Mouse (Mus musculus) liver, embryonic 11.5 days (tissue): Measurements from ENCODE around the gene Bhlhe23. TPM values are rescaled to one million over a fixed set of nuclear protein-coding genes. Genes with fewer than 3 reads are reported as not detected.
A peak's percentile ranks its signal among the peaks of the same experiment; 100 is the strongest.

Experiments
- ATAC-seq: fragments of 200-750 bp; cut with Nextera tagmentation; replicated peaks from 2 replicates; pipeline ENCODE4 v1.8.0; 2017; ENCODE audit warnings: moderate number of reproducible peaks, mild to moderate bottlenecking, moderate TSS enrichment, moderate library complexity; ENCODE audit not compliant: low FRiP score
- DNase-seq: peaks from one replicate; pipeline ENCODE4 v3.0.0-alpha.2; 2017; ENCODE audit warnings: low spot score
- H3K27ac ChIP-seq: fragments of 300-500 bp; sonication (generic); 2 replicates; pipeline ENCODE4 v1.5.1; 2014; ENCODE audit warnings: mild to moderate bottlenecking, low read depth, low read length, control low read depth
- H3K27me3 ChIP-seq: fragments of 300-500 bp; sonication (generic); replicated peaks from 2 replicates; pipeline ENCODE4 v1.6.1; 2014; ENCODE audit warnings: low read length, mixed read lengths; ENCODE audit not compliant: control insufficient read depth, insufficient read depth
- H3K36me3 ChIP-seq: fragments of 300-500 bp; sonication (generic); 2 replicates; pipeline ENCODE4 v1.6.1; 2014; ENCODE audit warnings: mild to moderate bottlenecking, low read length, moderate library complexity, mixed read lengths; ENCODE audit not compliant: control insufficient read depth, insufficient read depth
- H3K4me1 ChIP-seq: fragments of 300-500 bp; sonication (generic); replicated peaks from 2 replicates; pipeline ENCODE4 v1.6.1; 2014; ENCODE audit warnings: low read length, mixed read lengths; ENCODE audit not compliant: control insufficient read depth, insufficient read depth
- H3K4me2 ChIP-seq: fragments of 300-500 bp; sonication (generic); 2 replicates; pipeline ENCODE4 v1.6.1; 2014; ENCODE audit warnings: mild to moderate bottlenecking, control low read depth, moderate library complexity
- H3K4me3 ChIP-seq: fragments of 300-500 bp; sonication (generic); 2 replicates; pipeline ENCODE4 v1.5.1; 2014; ENCODE audit warnings: low read depth, low read length, control low read depth
- H3K9ac ChIP-seq: fragments of 300-500 bp; sonication (generic); 2 replicates; pipeline ENCODE4 v1.6.1; 2014; ENCODE audit warnings: low read depth, low read length, control low read depth
- H3K9me3 ChIP-seq: fragments of 300-500 bp; sonication (generic); 2 replicates; pipeline ENCODE4 v1.6.1; 2016; ENCODE audit warnings: low read length, inconsistent platforms, mixed read lengths; ENCODE audit not compliant: control insufficient read depth
- WGBS: fragments of 180-500 bp; shearing (Covaris S2); extraction: QIAGEN DNeasy Blood & Tissue Kit; methylation state at CpG from one replicate; pipeline ENCODE4 v1.1.7; 2014; 5-methylcytosine and 5-hydroxymethylcytosine counted together
- polyA plus RNA-seq: library from polyadenylated mRNA; unstranded; fragments of >200 nt; fragmentation: Nextera tagmentation; extraction: Ambion mirVana; gene quantifications from 2 replicates; pipeline ENCODE4 v1.2.1, GENCODE M21; 2014

The Bhlhe23 gene
- polyA plus RNA-seq, 1 experiment from 2014 or later = not detected

DNA sequence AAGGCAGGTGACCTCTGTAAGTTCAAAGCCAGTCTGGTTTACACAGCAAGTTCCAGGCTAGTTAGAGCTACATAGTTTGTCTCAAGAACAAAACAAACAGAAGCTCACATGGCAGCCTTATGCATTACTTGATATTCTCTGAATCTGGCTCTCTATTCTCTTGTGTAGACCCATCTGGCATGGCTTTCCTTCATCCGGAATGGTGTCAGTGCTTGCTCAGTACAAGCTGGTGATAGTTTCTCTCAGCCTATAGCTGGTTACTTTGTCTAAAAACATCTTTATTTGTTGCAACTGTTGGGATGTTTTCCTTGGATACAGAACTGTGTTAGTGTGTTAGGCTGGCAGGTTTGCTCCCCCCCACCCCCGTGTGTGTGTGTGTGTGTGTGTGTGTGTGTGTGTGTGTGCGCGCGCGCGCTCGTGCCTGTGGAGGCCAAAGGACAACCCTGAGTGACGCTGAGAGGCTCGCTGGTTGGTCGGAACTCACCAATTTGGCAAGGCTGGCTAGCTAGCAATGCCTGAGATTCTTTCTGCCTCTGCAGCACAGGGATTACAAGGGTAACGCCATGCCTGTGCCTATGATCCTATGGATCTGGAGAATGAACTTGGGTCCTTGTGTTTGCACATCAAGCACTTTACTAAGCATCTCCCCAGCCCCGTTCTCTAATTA is 11.0 kb upstream of the Bhlhe23 start:
- 72% methylated on average over 13 of the region's 13 CpGs for WGBS
- no peak overlapping the region for H3K9ac ChIP-seq
- no peak for ATAC-seq
- H3K4me1 ChIP-seq = no peaks in the 10 kb centered on the region
- H3K9me3 ChIP-seq = no peaks in the 10 kb centered on the region
- no peaks in the 10 kb centered on the region for H3K36me3 ChIP-seq
- H3K27ac ChIP-seq = no peak overlapping the region
- DNase-seq = no peak
- H3K4me2 ChIP-seq = no peak overlapping the region
- H3K27me3 ChIP-seq = peaks cover 13% of the 10 kb centered on the region
- H3K4me3 ChIP-seq = no peak overlapping the region

DNA sequence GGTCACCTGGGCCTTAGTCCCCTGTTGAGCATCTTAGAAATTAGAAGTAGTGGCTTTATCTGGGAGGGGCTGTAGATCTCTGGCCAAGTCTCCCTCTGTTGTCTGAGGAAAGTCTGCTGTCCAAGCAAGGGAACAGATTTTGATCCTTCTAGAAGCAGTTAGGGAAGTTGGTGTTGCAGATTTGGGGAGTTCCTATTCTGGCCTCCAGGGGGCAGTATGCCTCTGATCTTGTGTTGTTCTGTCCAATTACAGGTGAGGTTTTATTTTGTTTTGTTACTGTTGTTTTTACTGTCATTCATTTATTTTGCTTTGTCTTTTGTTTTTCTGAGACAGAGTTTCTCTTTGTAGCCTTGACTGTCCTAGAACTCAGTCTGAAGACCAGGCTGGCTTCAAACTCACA is 10.0 kb upstream of the Bhlhe23 start:
- H3K36me3 ChIP-seq = no peaks in the 10 kb centered on the region
- H3K9me3 ChIP-seq = no peaks in the 10 kb centered on the region
- H3K4me2 ChIP-seq = no peak overlapping the region
- DNase-seq (no peak), ATAC-seq (no peak)
- H3K9ac ChIP-seq = no peak overlapping the region
- H3K27ac ChIP-seq = no peak overlapping the region
- no peaks in the 10 kb centered on the region for H3K4me1 ChIP-seq
- peaks cover 13% of the 10 kb centered on the region for H3K27me3 ChIP-seq
- H3K4me3 ChIP-seq = no peak overlapping the region

- Histone ChIP-seq H3K36me3 (no peaks in the 10 kb centered on the region), H3K9me3 (no peaks in the 10 kb centered on the region), H3K4me1 (no peaks in the 10 kb centered on the region; the same call in 1 of the 2 replicates), H3K4me3 (no peak overlapping the region), H3K27ac (no peak overlapping the region), H3K27me3 (peaks cover 51% of the 10 kb centered on the region), H3K4me2 (no peak overlapping the region), H3K9ac (no peak overlapping the region)
- DNase-seq (no peak), ATAC-seq (no peak)
- WGBS = 9% methylated on average over 2 of the region's 2 CpGs
Observed at GRCm38 (mm10) chr2:180780282-180780681, 3.6 kb upstream of the Bhlhe23 start.

- DNase-seq (peak; percentile 37), ATAC-seq (no peak)
- no peaks in the 10 kb centered on the region for H3K9me3 ChIP-seq
- H3K9ac ChIP-seq = no peak overlapping the region
- WGBS = 22% methylated on average over 12 of the region's 12 CpGs
- H3K4me2 ChIP-seq = no peak overlapping the region
- H3K4me3 ChIP-seq = no peak overlapping the region
- no peaks in the 10 kb centered on the region; the same call in 1 of the 2 replicates for H3K4me1 ChIP-seq
- no peak overlapping the region for H3K27ac ChIP-seq
- no peaks in the 10 kb centered on the region for H3K36me3 ChIP-seq
- H3K27me3 ChIP-seq = peaks cover 59% of the 10 kb centered on the region
Observed at GRCm38 (mm10) chr2:180779226-180780104, 2.8 kb upstream of the Bhlhe23 start.

GRCm38 (mm10) chr2:180775641-180776040 is 1.1 kb downstream of the Bhlhe23 start:
- H3K4me3 ChIP-seq = no peak overlapping the region
- no peaks in the 10 kb centered on the region; the same call in 1 of the 2 replicates for H3K4me1 ChIP-seq
- peaks cover 77% of the 10 kb centered on the region for H3K27me3 ChIP-seq
- H3K9ac ChIP-seq = no peak overlapping the region
- ATAC-seq = no peak
- H3K27ac ChIP-seq = no peak overlapping the region
- 6% methylated on average over 15 of the region's 15 CpGs for WGBS
- no peaks in the 10 kb centered on the region for H3K9me3 ChIP-seq
- no peaks in the 10 kb centered on the region for H3K36me3 ChIP-seq
- H3K4me2 ChIP-seq = no peak overlapping the region
- DNase-seq = no peak

DNA sequence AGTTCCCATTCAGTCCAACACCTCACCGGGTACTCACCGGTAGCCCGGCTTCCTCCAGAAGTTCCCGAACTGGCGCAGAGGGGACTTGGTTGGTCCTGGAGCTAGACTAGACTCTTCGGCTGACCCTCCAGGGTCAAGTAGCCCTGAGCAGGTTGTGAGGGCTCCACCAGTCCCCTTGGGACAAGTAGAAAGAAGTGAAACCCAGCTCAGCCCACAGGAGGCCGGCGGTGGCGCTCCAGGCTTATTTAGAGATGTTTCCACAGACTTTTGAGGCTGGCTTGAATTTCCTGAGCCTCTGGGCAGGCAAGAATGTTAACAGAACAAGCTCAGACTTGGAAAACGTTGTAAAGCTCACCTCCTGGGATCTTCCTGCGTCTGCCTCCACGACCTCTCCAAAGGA is 1.5 kb downstream of the Bhlhe23 start:
- no peaks in the 10 kb centered on the region for H3K9me3 ChIP-seq
- H3K36me3 ChIP-seq = no peaks in the 10 kb centered on the region
- no peaks in the 10 kb centered on the region; the same call in 1 of the 2 replicates for H3K4me1 ChIP-seq
- 5% methylated on average over 12 of the region's 12 CpGs for WGBS
- DNase-seq (no peak), ATAC-seq (no peak)
- no peak overlapping the region for H3K27ac ChIP-seq
- no peak overlapping the region for H3K9ac ChIP-seq
- H3K27me3 ChIP-seq = peaks cover 77% of the 10 kb centered on the region
- H3K4me3 ChIP-seq = no peak overlapping the region
- no peak overlapping the region for H3K4me2 ChIP-seq

DNA sequence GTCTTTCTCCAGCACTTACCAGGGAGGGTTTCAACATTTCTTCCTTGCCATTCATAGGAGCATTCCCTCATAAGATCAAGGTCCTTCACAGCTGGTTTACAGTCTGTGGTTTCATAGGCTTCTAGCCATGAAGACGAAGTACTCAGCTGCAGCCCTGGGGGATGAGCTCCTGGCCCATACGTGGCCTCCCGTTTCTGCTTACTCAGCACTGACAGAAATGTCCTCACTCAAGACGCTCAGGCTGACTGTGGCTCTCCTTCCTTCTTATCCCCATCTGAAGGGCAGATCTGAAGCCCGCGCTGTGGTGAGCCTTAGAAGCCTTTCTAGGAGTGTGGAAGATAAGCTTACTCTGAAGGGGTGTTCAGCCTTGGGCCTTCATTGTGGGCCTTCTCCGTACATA is 11.0 kb downstream of the Bhlhe23 start:
- Histone ChIP-seq H3K9ac (no peak overlapping the region), H3K4me1 (no peaks in the 10 kb centered on the region), H3K4me3 (no peak overlapping the region), H3K9me3 (no peaks in the 10 kb centered on the region), H3K27ac (no peak overlapping the region), H3K27me3 (0 out of 2 replicates have a peak, but pooled peaks cover 3% of the 10 kb centered on the region), H3K36me3 (no peaks in the 10 kb centered on the region), H3K4me2 (no peak overlapping the region)
- ATAC-seq (no peak), DNase-seq (no peak)
- WGBS = 65% methylated on average over 7 of the region's 7 CpGs

DNA sequence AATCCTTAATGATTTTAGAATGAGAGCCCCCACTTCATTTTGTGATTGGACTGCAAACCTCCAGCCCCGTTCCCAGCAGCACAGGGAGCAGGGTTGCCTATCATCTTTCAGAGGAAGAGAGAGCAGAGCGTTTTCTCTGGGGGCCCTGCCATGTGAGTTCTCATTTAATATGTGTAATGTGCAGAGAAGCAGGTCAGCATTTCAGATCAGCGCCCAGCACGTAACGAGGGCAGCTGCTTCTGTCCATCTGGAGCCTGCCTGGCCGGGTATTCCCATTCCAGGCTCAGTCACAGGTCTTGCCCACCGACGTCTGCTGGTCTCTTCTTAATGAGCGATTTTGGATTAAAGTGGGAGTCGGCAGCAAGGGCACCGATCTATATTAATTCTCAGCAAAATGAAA is 11.7 kb downstream of the Bhlhe23 start:
- no peak overlapping the region for H3K4me2 ChIP-seq
- ATAC-seq = no peak

More for the DNA sequence above, 11.7 kb downstream of the Bhlhe23 start:
- Histone ChIP-seq H3K27me3 (0 out of 2 replicates have a peak, but pooled peaks cover 3% of the 10 kb centered on the region), H3K4me3 (no peak overlapping the region), H3K9ac (no peak overlapping the region), H3K36me3 (no peaks in the 10 kb centered on the region), H3K4me1 (no peaks in the 10 kb centered on the region), H3K27ac (no peak overlapping the region), H3K9me3 (no peaks in the 10 kb centered on the region)
- no peak for DNase-seq
- WGBS = 73% methylated on average over 11 of the region's 11 CpGs
